Mouse (Mus musculus): ENCODE results near the gene Dab1.

DNA sequence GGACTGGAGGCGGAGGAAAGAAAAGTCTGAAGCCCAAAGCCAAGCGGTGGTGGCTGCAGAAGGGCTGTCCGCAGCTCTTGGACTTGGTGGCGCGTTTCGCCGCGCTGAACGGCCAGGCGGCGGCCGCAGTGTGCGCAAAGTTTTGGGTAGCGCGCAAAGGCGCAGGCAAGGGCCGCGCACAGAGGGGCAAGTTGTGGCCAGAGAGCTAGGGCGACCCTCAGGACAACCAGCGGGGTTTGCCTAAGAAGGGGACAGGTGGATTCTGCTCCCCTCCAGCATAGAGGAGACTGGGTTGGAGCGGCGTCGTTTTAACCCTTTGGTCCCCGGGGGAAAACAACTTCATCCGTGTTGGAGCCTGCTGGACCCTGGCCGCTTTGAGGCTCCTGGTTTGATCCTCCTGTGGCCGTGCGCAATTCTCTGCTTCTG is 800 bp downstream of the Dab1 start:
- TF ChIP-seq POLR2A (IDR thresholded peaks at IDR 0.05; ENCODE audit: control insufficient read depth, low read depth, low read length), result no peak
- no peak for TF ChIP-seq CTCF (IDR thresholded peaks at IDR 0.05; ENCODE audit: control insufficient read depth, insufficient read depth, insufficient replicate concordance, low read depth, low read length)
